Mouse (Mus musculus): ENCODE results near the gene Jam3. TPM values are rescaled to one million over a fixed set of nuclear protein-coding genes. Genes with fewer than 3 reads are reported as not detected.
A peak's percentile ranks its signal among the peaks of the same experiment; 100 is the strongest.
"Not testable (repeated sequence)": the region's sequence is repeated elsewhere in the genome, so short reads cannot be mapped to it uniquely, and the experiment has no call there.

Gene Jam3
- total RNA-seq, 2 experiments from 2014 or later = 14.3 to 18.3 TPM

DNA sequence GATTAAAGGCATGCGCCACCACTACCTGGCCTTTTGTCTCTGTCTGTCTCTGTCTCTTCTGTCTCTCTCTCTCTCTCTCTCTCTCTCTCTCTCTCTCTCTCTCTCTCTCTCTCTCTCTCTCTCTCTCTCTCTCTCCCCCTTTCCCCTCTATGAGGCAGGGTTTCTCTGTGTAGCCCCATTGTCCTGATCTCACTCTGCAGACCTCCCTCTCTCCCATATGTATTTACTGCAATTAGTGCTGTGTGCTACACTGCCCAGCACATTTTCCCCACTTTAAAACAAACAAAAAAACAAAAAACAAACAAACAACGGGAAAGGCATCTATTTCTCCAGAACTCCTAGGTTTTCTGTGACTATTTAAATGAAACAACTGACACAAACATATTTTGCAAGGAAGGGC is 18.4 kb upstream of the Jam3 start:
- no peak for DNase-seq
- intact Hi-C loops (cut with DNase I) = no loop called here

DNA sequence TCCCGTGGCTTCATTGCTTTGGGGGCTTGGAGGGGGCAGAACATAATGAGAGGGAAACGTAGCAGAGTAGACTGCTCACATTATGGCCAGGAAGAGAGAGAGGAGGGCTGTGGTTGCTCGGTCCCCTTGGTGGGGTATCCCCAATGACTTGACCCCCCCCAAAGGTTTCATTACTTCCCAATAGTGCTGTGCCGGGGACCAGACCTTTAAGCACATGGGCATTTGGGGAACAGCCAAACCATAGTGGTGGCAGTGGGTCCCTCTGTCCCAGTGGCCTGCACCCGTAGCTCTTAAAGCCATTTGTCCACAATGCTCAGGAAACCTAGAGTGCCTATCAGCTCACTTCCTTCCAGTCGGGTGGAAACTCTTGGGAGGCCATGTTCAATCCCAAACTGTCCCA is 17.6 kb upstream of the Jam3 start:
- DNase-seq = no peak
- intact Hi-C loops (cut with DNase I) = no loop called here

DNA sequence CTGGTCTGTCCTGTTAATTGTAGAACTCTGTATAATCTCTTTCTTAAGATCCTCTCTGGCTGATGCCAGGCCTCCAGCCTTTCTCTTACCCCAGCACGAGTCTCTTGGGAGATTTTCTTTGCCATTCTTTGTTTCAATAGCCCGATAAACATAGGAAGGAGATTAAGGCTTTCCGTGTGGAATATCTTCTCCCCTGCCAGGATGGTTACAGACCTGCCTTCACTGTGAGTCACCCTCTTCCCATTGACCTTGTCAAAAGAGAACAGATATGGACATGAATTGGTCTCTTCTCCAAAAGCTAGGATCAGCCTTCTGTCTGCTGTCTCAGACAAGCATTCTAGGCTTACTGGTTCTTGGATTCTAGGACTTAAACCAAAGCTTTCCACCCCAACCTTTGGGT is 15.5 kb upstream of the Jam3 start:
- intact Hi-C loops (cut with DNase I) = no loop called here
- DNase-seq = no peak

DNA sequence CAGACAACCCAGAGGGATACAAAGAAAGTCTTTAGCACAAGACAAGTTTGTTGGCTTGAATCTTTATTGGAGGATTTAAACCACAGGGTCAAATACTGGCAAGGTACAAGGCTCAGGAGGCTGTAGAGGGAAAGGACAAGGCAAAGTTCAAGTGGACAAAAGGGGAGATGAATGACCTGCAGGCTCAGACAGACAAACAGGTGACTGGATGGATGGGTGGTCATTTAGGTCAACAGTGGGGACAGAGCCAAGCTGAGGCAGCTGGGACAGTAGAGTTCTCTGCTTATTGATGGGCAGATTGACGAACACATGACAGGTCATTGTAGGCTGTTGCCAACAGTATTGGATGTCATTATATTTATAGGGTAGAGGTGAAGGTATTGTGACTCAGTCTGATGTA is 11.8 kb upstream of the Jam3 start:
- DNase-seq = no peak
- intact Hi-C loops (cut with DNase I) = no loop called here

DNA sequence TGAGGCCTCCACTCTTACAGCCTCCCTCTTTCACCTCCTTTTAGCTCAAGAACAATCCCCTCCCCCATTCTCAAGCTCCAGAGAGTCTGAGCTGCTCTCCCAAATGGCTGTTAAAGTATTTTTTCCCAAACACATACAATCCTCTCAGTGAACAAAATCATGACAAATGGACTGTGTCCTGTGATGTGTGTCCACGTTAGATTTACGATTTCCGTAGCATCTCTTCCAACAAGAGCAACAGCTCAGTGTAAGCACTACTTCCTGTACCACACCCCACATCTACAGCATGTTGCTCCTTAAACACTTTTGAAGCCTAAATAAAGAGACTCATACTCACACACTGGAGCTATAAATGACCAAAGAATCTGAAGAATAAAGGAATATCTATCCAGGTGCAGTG is 10.4 kb upstream of the Jam3 start:
- intact Hi-C loops (cut with DNase I) = no loop called here
- DNase-seq = no peak

DNA sequence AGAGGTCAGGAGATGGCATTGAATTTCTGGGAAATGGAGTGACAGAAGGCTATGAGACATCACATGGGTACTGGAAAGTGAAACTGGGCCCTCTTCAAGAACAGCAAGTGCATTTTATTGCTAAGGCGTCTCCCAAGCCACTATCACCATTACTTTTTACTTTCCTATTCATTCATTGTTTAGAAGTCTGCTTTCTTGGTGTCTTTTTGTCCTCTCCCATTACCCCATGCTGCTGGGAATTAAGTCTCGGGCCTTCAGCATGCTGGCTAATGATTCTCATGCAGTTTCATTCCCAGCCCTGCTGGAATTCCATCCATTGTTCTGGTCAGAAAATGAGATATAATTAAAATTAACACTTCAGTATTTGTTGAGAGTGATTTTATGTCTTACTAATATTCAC is 9.7 kb upstream of the Jam3 start:
- no peak for DNase-seq
- intact Hi-C loops (cut with DNase I) = no loop called here

DNA sequence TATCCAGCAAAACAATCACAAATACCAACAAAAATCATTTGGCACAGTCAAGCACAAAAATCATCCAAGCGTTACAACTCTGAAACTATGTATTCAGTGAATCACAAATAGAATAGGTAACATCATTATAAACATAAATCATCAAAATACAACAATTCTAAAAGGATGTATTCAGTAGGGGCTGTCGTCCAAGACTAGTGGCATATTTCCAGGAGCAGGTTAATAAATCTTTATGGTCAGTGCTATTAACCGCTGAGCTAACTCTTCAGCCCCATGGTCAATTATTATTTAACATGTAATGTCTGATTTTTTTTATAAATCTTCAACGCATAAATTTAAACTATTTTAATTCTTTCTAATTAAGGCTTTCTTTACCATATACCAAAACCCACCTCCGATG is 8.4 kb upstream of the Jam3 start:
- intact Hi-C loops (cut with DNase I); DNase-seq: not testable (repeated sequence)

DNA sequence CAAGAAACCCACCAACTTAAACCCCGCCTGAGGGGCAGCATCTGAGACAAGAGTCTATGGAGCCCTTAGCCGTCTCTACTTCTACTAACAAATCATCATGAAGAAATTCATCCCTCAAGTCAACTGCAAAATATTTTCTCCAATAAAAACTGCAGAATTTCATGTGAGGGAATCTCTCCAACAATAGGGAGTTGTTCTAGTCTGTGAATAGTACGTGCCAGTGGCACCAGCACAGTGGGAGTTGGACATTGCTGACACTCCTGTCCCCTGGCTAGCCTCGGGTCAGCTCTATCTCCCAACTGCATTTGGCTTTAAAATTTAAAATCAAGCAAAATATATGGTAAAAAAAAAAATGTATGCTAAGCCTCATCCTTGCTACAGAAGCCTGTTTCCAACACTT is 1.4 kb downstream of the Jam3 start:
- intact Hi-C loops (cut with DNase I) = loop anchor here (2.0 kb wide), 2 partner anchors 23 to 45 kb away; no protein-coding TSS in a partner anchor
- no peak for DNase-seq

DNA sequence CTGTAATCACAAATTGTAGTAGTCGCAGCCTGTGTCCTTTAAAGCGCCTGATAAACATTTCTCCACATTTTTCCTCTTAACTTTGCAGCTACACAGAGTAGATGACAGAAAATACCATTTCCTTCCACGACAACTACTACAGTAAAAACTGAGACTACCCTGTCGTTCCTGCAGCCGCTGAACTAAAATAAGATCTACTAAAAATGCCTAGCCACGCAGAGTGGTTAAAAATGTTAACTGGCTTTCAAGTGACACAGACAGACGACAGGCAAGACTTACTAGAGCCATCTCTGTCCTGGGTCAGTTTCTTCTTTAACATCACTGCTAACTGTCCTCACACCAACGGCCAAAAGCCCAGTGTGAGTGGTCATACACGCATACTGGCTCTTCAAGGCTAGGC is 5.4 kb downstream of the Jam3 start:
- DNase-seq = no peak
- intact Hi-C loops (cut with DNase I) = no loop called here

DNA sequence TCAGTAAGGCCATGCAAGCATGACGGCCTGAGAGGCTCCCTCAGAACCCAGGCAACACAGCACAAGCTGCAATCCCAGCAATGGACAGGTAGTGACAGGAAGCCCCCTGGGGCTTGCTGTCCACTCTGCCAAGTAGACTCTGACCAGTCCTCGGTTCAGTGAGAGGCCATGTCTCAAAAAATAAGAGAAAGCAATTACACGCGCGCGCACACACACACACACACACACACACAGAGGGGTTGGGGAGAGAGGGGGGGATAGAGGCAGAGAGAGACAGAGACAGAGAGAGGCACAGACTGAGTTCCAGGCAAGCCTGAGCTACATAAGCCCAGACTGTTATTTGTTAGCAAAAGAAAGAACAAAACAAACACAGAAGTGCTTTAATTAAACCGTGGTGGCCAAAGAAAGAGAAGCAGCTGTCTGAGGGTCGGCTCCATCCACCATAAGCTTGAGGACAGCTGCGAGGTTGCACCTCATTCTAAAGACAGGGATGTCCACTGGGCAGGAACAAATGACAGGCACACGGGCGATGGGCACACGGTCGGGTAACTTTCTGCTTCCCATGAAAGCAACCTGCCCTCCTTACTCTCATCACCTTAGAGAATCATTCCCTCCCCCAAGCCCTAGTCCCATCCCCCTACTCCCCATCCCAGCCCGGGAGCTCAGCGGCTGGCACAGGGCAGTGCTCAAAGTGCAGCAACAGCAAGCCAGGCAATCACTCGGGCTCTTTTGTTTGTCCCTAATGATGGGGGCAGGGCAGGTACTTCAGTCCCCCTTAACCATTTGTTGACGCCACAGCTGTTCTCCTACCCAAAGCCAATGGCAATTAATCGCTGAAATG is 6.4 kb downstream of the Jam3 start:
- DNase-seq = no peak
- intact Hi-C loops (cut with DNase I) = no loop called here

DNA sequence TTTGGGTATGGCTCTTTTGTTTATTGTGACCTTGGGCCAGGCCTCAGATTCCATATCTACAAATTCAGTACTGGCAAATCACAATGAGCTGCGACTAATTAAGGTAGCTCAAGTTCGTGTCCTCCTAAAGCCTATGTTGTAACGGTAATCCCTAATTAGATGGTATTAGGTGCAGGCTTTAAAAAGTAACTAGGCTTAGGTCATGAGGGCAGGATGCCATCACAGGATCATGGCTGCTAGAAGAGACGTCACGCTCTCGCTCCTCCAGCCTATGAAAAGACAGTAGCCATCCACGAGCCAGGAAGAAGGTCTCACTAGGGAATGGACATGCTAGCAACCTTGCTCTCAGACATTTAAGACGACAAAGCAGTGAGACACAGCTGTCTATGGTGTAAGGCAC is 7.3 kb downstream of the Jam3 start:
- intact Hi-C loops (cut with DNase I) = no loop called here
- no peak for DNase-seq

DNA sequence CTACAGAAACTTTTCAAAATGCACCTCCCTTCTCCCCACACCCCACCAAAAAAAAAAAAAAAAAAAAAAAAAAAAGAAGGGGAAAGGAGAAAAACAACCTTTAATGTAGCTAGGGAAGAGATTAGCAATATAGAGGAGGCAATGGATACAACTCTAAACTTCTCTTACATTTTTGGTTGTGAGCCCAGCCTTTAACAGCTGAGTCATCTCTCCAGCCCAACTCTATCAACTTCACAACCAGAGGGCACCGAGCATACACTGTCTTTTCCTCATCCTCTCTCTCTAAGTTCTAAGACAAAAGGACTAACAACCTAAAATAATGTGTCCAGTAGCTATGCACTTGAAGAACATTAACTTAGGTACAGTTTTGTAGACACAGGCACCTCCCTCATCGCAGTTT is 8.4 kb downstream of the Jam3 start:
- DNase-seq = no peak
- intact Hi-C loops (cut with DNase I) = no loop called here

DNA sequence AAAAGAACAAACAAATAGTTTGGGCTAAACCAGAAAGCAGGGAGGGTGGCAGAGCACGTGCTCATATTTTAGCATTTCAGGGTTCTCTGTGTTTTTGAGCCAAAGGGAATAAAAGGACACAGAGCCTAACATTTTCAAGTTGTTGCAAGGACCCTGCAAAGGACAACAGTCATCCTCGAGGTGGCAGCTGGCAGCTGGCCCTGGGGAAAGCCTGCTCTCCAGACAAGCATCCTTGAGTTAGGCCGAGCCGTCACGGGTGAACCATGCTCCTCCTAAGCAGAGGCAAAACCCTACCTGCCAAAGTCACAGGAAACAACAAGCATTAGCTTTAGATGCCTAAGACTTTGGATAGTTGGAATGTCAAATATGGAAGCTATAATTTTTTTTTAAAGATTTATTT is 10.2 kb downstream of the Jam3 start:
- intact Hi-C loops (cut with DNase I) = no loop called here
- peak in 1 of 2 experiments; percentile 1 for DNase-seq

DNA sequence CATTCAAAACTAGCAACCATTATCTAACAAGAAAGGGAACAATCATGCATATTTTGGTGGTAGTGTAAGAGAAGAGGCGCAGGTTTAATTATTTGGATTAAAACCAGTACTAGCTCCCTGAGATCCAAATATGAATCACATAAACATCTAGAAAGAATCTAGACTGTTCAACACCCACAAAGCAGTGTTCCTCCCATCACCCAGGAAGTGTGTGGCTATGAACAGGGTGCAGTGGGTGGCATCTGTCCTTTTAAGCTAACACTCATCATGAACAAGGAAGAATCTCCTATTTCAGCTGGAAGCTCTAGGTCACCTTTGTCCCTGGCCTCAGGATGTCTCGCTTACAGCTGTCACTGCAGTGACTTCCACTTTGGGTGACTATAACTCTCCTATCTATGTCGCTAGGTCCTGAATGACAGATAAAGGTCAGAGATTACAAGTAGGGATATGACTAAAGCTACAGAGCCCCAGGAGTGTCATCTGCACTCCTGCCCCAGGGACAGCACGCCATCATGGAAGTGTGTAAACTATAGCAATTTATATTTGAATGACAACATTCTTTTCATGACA is 10.9 kb downstream of the Jam3 start:
- intact Hi-C loops (cut with DNase I) = no loop called here
- peak in 1 of 2 experiments; percentile 1 for DNase-seq

DNA sequence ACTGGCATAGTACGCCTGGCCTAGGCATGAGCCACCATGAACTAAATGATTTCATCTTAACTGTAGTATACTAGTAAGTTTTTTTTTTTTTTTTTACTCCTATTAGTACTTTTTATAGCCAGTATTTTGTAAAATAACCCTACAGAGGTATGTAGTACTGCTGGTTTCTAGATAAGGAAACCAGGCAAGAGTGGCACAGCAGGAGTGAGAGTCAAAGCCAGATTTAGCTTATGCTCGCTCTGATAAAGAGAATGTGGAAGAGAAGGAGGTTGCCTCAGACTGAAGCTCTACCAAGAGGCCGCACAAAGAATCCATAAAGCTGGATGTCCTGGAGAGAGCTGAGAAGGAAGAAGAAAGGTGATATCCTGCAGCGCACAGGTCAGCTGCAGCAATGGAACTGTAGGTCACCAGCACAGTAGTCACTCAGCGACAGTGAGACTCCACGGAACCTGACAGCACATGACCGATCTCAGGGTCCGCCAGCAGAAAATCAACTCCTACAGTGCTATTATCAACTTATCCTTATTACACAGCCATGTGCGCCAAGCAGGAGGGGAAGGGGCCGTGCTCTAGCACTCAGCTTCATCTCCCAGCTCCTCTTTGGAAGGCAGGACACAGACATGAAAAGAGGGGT is 14.7 kb downstream of the Jam3 start:
- DNase-seq = no peak
- intact Hi-C loops (cut with DNase I) = no loop called here

DNA sequence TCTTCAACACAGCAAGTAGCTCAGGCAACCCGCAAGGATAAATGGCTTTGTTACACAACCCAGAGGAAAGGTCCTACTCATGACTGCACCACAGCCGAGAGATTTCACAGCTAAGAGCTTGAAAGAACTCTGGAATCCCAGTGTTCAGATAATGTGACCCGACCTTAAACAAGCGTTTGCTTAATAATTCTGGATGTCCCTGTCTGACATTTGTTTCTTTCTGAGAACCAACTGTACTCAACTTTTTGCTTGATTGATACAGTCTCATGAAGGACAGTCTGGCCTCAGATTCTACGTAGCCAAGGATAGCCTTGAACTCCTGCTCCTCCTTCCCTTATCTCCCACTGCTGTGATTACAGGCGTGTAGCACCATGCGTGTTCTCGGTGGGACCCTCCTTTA is 18.6 kb downstream of the Jam3 start:
- DNase-seq = no peak
- intact Hi-C loops (cut with DNase I) = no loop called here

DNA sequence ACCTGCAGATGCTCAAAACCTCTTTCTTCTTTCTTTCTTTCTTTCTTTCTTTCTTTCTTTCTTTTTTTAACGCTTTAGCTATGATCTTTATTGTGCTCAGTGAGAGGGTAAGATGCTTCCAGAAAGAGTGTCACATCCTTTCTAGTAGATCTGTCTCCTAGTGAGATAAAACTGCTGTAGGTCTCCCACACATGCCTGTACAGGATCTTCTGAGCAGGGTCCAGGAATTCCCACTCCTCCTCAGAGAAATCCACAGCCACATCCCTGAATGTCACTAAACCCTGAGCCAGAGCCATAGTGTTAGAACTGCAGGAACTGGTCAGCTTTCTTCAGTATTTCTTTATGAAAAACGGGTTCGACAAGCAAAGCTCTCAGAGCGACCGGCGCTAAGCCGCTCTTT is 19.8 kb downstream of the Jam3 start:
- DNase-seq = no peak
- intact Hi-C loops (cut with DNase I) = loop anchor here (2.0 kb wide), 2 partner anchors 27 to 41 kb away; no protein-coding TSS in a partner anchor

DNA sequence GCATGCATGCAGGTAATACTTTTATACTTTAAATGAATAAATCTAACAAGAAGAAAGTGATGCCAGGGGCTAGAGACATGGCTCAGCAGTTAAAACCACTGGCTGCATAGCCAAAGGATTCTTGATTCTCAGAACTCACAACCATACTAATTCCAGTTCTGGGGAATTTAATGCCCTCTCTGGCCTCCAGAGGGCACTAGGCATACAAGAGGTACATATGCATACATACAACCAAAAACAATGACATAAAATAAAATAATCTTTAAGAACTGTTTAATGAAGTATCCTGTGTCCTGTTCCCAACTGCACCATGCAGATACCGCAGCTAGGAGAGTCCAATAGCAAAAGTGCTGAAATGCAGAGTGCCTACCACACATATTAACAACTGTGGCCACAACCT is 20.8 kb downstream of the Jam3 start:
- intact Hi-C loops (cut with DNase I) = loop anchor here (2.0 kb wide), 2 partner anchors 26 to 42 kb away; no protein-coding TSS in a partner anchor
- peak; percentile 39 to 54 for DNase-seq

DNA sequence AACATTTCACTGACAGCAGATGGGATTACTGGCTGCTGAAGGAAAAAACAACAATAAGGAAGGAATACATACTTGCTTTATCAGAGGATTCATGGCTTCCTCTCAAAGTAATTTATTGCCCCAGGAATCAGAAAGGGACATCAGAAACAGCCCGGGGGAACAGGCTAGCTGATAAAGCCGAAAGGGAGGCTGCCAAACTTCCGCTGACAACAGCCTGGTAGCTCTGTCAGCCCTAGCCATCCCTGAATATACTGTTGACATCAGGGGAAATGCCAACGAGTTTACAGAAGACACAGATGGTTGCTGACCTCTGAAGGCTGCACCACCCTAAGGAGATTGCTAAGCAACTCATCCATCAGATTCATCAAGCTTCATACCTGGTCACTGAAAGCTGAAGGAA is 26.6 kb downstream of the Jam3 start:
- intact Hi-C loops (cut with DNase I) = no loop called here

DNA sequence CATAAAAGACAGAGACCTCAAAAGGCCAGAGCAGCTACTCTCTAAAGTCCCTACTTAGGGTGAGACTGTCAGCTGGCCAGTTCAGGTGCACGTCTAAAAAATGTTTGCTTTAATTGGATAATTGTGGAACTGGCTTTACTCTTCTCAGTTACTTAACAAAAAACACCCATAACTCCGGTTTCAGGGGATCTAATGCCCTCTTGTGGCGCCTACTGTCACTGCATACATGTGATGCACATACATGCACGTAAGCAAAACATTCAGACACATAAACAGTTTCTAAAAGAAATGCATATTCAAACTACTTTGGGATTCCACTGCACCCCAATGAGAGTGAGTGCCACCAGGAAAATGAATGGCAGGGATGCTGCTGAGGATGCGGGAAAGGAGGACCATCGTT is 28.7 kb downstream of the Jam3 start:
- DNase-seq = no peak
- intact Hi-C loops (cut with DNase I) = no loop called here

More for the DNA sequence above, 26.6 kb downstream of the Jam3 start:
- DNase-seq = no peak

DNA sequence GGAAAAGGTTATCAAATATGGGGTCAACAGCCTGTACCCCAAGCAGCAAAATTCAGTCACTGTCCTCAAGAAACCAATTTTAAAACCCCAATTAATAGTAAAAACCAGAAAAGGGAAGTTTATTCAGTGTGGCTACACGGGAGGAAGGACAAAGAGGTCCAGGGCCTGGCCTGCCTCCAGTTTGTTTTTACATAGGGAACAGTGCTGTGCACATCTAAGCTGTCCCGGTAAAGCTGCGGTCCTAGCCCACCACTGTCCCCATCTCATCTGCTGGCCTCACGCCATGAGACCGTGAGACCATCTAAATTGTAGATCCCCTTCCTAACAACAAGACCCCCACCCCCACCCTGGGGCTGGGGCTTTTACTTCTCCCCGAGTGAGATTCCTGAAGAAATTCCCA is 29.8 kb downstream of the Jam3 start:
- intact Hi-C loops (cut with DNase I) = no loop called here
- DNase-seq = no peak

DNA sequence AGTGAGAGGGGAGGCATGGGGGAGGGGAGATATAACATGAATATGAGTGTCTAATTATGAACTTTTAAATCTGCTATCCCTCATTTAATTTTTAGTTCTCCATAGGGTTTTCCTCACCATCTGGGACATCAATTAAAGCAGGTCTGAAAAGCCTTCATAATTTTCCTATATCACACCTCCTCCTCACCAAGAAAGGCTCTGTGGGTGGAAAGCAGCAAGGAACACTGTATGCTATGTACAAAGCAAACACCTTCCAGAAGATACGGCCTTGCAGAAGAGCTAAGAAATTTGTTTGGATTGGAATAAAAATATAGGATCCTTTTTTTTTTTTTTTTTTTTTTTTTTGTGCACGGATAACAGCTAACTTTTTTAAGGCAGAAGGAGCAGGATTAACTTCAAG is 31.3 kb downstream of the Jam3 start:
- intact Hi-C loops (cut with DNase I) = no loop called here
- no peak for DNase-seq

Data from heart, postnatal 36 days (tissue).